Mouse (Mus musculus): ENCODE measurements around the gene Gk5. TPM values are rescaled to one million over a fixed set of nuclear protein-coding genes. Genes with fewer than 3 reads are reported as not detected.

The Gk5 gene
- polyA plus RNA-seq, 1 experiment = 0.28 TPM

DNA sequence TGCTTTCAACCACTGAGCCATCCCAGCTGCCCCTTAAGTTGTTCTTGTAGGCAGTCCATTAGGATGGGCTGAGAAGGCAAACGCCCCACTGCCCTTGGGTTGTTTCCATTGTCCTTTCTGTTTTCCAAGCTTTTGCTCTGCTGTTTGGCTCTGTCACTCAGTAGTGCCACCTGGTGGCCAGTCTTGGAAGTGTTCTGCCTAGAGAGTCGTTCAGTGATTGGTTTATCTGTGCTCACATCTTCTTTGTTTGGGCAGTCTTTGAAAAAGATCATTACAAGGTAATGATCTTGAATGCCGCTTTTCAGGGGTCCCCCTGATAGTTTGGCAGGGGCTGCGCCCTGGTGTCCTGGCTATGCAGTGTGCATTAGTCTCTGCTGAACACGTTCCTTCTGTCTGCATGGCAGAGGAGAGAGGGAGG, 48.0 kb downstream of the Gk5 start:
- TF ChIP-seq GATA1 (IDR thresholded peaks at IDR 0.05; ENCODE audit: borderline replicate concordance, low read length) = no peak
- TF ChIP-seq FLI1 (IDR thresholded peaks at IDR 0.05; ENCODE audit: low read length) = no peak
- Histone ChIP-seq H3K4me1 (peaks cover 4% of the 10 kb centered on the region; the same call in 1 of the 2 replicates), H3K27me3 (replicated peaks) (no peaks in the 10 kb centered on the region), H3K36me3 (replicated peaks; ENCODE audit: low read length) (no peaks in the 10 kb centered on the region), H3K4me3 (replicated peaks) (peak overlapping the region; percentile 68), H3K9me3 (no peaks in the 10 kb centered on the region)

GRCm38 (mm10) chr9:96170600-96170999, 51.4 kb downstream of the Gk5 start:
- Histone ChIP-seq H3K27me3 (replicated peaks) (no peaks in the 10 kb centered on the region), H3K36me3 (replicated peaks; ENCODE audit: low read length) (no peaks in the 10 kb centered on the region), H3K4me3 (replicated peaks) (no peak overlapping the region), H3K9me3 (0 out of 2 replicates have a peak, but pooled peaks cover 3% of the 10 kb centered on the region), H3K4me1 (peaks cover 4% of the 10 kb centered on the region; the same call in 1 of the 2 replicates)
- TF ChIP-seq FLI1 (IDR thresholded peaks at IDR 0.05; ENCODE audit: low read length) = no peak
- TF ChIP-seq GATA1 (IDR thresholded peaks at IDR 0.05; ENCODE audit: borderline replicate concordance, low read length) = no peak

- no peaks in the 10 kb centered on the region for H3K27me3 ChIP-seq (replicated peaks)
- TF ChIP-seq GATA1 (IDR thresholded peaks at IDR 0.05; ENCODE audit: borderline replicate concordance, low read length) (no peak), FLI1 (IDR thresholded peaks at IDR 0.05; ENCODE audit: low read length) (no peak)
- no peaks in the 10 kb centered on the region for H3K9me3 ChIP-seq
- H3K4me3 ChIP-seq (replicated peaks) = no peak overlapping the region
- peaks cover 3% of the 10 kb centered on the region; the same call in 1 of the 2 replicates for H3K4me1 ChIP-seq
- H3K36me3 ChIP-seq (replicated peaks; ENCODE audit: low read length) = no peaks in the 10 kb centered on the region
Measured at GRCm38 (mm10) chr9:96184909-96185308, 65.7 kb downstream of the Gk5 start.

DNA sequence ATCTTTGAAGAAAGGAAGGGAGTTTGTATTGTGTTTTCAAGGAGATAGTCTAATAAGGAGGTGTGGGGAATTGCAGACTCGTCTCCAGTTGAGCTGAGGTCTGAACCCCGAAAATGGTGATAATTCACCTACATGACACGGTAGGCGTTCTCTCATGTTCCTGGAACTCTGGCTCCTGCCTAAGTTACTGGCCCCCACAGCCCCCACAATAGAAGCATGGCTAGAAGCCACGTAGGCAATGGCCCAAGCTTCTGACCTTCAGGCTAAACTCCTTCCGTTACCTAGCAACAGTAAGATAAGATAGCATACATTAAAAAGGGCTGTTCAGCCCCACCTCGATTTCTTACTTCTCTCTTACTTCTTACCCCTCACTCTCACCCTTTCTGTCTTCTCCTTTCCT, 67.5 kb downstream of the Gk5 start:
- no peak for TF ChIP-seq GATA1 (IDR thresholded peaks at IDR 0.05; ENCODE audit: borderline replicate concordance, low read length)
- no peak for TF ChIP-seq FLI1 (IDR thresholded peaks at IDR 0.05; ENCODE audit: low read length)
- no peaks in the 10 kb centered on the region for H3K9me3 ChIP-seq
- no peaks in the 10 kb centered on the region for H3K36me3 ChIP-seq (replicated peaks; ENCODE audit: low read length)
- no peak overlapping the region for H3K4me3 ChIP-seq (replicated peaks)
- H3K27me3 ChIP-seq (replicated peaks) = no peaks in the 10 kb centered on the region
- peaks cover 3% of the 10 kb centered on the region; the same call in 1 of the 2 replicates for H3K4me1 ChIP-seq

DNA sequence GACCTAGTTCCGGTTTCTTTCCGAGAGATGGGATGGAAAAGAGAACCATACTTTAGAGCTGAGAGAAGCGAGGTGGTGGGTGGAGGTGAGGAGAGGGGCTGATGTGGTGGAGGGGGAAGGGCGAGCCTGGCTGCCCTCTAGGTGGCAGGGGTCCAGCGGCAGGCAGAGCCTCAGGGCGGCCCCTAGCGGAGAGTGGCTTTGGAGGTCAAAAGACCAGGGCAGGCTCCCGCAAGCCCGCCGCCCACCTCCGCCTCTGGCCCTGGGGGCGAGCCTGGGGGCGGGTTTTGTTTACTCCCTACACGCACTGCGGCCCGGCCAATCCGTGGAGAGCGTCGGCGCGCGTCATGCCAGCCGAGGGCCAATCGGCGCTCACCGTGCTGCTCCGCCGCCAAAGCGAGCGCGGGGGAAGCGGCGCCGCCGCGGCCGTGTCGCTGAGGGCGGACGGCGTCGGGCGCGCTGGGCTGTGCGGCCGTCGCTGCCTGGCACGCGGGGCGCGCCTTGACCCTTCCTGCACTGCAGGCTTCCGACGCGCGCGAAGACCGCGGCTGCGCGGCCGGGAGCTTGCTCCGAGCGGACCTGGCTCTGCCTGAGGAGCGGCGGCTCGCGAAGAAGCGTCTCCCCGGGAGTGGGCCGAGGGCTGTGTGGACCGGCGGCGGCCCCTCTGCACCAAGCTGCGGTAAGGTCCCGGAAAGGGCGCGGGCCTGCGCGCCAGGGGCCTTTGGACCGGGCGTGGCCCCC, 76.9 kb downstream of the Gk5 start, which contains the start of gene Tfdp2:
Gene Tfdp2, plus strand, starts transcription at position 391 of the 738 bp plus-strand sequence.
- Histone ChIP-seq H3K27me3 (replicated peaks) (no peaks in the 10 kb centered on the region), H3K4me1 (peaks cover 21% of the 10 kb centered on the region), H3K36me3 (replicated peaks; ENCODE audit: low read length) (no peaks in the 10 kb centered on the region), H3K9me3 (no peaks in the 10 kb centered on the region), H3K4me3 (replicated peaks) (peak within 1 kb of the TSS; percentile 92)
- TF ChIP-seq FLI1 (IDR thresholded peaks at IDR 0.05; ENCODE audit: low read length) (no peak), GATA1 (IDR thresholded peaks at IDR 0.05; ENCODE audit: borderline replicate concordance, low read length) (no peak)

DNA sequence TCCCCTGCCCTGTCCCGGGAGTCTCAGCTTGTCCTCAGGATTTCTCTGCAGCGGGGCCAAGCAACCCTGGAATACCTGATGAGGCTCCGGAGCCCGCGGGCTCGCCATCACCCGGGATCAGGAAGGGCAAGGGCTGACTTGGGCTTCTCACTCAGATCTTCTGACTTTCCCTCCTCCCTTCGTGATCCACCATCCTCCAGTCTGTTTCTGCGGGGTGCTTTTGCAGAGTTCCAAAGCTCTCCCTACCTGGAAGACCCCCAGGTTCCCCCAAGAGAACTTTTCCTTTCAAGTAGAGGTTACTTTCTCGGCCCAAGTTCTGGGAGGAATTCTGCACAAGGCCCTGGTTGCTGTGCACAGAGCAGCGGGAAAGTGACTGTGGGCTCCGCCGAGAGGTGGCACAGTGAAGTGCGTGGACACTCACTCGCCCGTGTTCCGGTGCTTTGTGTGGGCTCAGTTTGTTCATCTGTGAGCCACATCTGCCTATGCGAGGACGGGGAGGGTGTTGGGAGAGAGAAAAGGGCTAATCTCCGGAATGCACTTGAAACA, 77.5 kb downstream of the Gk5 start:
- TF ChIP-seq FLI1 (IDR thresholded peaks at IDR 0.05; ENCODE audit: low read length) (no peak), GATA1 (IDR thresholded peaks at IDR 0.05; ENCODE audit: borderline replicate concordance, low read length) (no peak)
- peaks cover 21% of the 10 kb centered on the region for H3K4me1 ChIP-seq
- H3K27me3 ChIP-seq (replicated peaks) = no peaks in the 10 kb centered on the region
- H3K9me3 ChIP-seq = no peaks in the 10 kb centered on the region
- H3K4me3 ChIP-seq (replicated peaks) = peak overlapping the region; percentile 92
- H3K36me3 ChIP-seq (replicated peaks; ENCODE audit: low read length) = no peaks in the 10 kb centered on the region

GRCm38 (mm10) chr9:96197806-96198205, 78.6 kb downstream of the Gk5 start:
- H3K36me3 ChIP-seq (replicated peaks; ENCODE audit: low read length) = no peaks in the 10 kb centered on the region
- H3K27me3 ChIP-seq (replicated peaks) = no peaks in the 10 kb centered on the region
- TF ChIP-seq GATA1 (IDR thresholded peaks at IDR 0.05; ENCODE audit: borderline replicate concordance, low read length) (no peak), FLI1 (IDR thresholded peaks at IDR 0.05; ENCODE audit: low read length) (no peak)
- H3K4me1 ChIP-seq = peaks cover 21% of the 10 kb centered on the region
- H3K9me3 ChIP-seq = no peaks in the 10 kb centered on the region
- H3K4me3 ChIP-seq (replicated peaks) = no peak overlapping the region

- H3K27me3 ChIP-seq (replicated peaks) = no peaks in the 10 kb centered on the region
- H3K4me3 ChIP-seq (replicated peaks) = no peak overlapping the region
- H3K36me3 ChIP-seq (replicated peaks; ENCODE audit: low read length) = peaks cover 9% of the 10 kb centered on the region
- TF ChIP-seq FLI1 (IDR thresholded peaks at IDR 0.05; ENCODE audit: low read length) (no peak), GATA1 (IDR thresholded peaks at IDR 0.05; ENCODE audit: borderline replicate concordance, low read length) (no peak)
- H3K9me3 ChIP-seq = no peaks in the 10 kb centered on the region
- peaks cover 4% of the 10 kb centered on the region; the same call in 1 of the 2 replicates for H3K4me1 ChIP-seq
Measured at GRCm38 (mm10) chr9:96203663-96204062, 84.5 kb downstream of the Gk5 start.

DNA sequence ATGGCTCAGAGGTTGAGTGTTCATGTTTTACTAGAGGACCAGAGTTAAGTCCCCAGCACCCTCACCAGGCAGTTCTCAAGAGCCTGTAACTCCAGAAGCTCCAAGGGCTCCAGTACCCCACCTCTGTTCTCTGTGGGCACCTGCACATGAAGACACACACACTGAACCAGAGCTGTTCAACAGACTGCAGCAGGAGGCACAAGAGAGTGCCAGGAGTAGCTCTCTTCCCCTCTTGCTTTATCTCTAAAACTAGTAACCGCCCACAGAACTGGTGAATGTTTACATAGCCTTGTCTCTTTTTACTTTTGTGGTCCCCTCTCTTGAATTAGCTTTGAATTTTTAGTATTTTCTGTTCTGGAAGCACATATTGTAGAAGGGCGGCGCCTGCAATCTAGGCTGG, 88.3 kb downstream of the Gk5 start:
- Histone ChIP-seq H3K27me3 (replicated peaks) (no peaks in the 10 kb centered on the region), H3K9me3 (no peaks in the 10 kb centered on the region), H3K4me1 (peaks cover 4% of the 10 kb centered on the region; the same call in 1 of the 2 replicates), H3K4me3 (replicated peaks) (no peak overlapping the region), H3K36me3 (replicated peaks; ENCODE audit: low read length) (peaks cover 9% of the 10 kb centered on the region)
- TF ChIP-seq GATA1 (IDR thresholded peaks at IDR 0.05; ENCODE audit: borderline replicate concordance, low read length) = no peak

DNA sequence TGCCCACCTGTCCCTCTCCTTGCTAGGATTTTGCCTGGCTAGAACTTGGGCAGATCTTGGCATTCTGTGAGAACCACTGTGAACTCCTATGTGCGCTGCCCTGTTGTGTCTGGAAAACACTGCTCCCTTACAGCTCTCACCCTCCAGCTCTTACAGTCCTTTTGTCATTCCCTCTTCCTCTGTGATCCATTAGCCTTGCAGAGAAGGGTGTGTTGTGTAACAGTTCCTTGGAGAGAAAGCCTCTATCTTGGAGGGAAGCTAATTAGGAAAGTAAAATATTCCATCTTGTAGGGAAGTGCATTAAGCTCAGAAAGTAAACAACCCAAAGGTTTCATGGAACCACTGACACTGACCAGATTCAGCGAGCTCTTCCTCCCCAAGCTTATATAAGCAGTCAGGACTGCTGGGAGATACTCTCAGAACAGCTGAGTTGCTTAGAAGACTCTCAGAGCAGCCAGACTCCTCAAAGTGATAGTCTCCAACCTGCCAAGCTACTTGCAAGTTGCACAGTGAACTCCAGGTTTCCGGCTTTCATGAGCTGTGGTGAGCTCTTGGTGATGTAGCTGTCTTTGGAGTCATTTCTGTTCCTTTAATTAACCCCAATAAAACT, 94.0 kb downstream of the Gk5 start:
- no peak for TF ChIP-seq FLI1 (IDR thresholded peaks at IDR 0.05; ENCODE audit: low read length)
- no peak for TF ChIP-seq GATA1 (IDR thresholded peaks at IDR 0.05; ENCODE audit: borderline replicate concordance, low read length)

More for the DNA sequence above, 94.0 kb downstream of the Gk5 start:
- H3K4me3 ChIP-seq (replicated peaks) = no peak overlapping the region
- peaks cover 3% of the 10 kb centered on the region for H3K9me3 ChIP-seq
- peaks cover 5% of the 10 kb centered on the region; the same call in 1 of the 2 replicates for H3K4me1 ChIP-seq
- H3K27me3 ChIP-seq (replicated peaks) = no peaks in the 10 kb centered on the region
- peaks cover 5% of the 10 kb centered on the region for H3K36me3 ChIP-seq (replicated peaks; ENCODE audit: low read length)

All from megakaryocyte, embryonic 14.5 days (primary cell).